ENCODE assay signal across 11 mouse cellular contexts in the genomic region with DNA sequence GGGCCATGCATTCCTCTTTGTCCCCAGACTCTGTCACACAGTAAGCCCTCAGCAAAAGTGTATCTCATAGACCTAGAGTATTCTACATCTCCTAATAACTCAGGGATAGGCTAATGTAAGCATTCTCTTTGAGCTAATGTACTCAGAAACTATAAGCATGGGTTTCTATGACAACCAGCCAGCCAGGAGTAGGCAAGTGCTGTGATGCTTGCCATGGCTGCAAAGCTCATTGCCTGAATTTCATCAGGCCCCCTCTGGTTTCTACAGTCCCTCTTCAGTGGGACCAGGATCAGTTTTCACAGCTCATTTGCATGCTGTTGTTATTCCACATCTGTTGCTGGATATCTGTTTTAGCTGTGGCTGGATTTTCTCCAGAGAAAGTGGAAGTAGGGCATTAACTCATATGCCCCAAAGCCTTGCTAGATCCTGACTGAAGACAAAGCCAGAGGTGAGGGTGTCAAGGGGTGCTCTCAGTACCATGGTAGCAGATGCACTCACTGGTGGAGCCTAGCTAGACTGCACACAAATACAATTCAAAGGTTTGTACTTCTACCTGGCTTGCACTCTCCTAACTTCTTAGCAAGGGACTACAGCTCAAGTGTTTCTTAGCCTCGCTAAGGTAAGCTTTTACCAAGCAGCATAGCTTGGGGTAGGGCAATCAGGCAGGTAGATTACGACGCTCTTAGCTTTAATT. TPM values are rescaled to one million over a fixed set of nuclear protein-coding genes. Genes with fewer than 3 reads are reported as not detected.
A peak's percentile ranks its signal among the peaks of the same experiment; 100 is the strongest.
DNase-seq lines count a peak whose midpoint lies in the region; ATAC-seq and TF ChIP-seq lines count a peak whose summit lies in the region.
"Had no signal": no experiment of that assay in that cellular context is flagged by ENCODE, and none has a peak within 500 bp of the region (broad histone marks: within the 10 kb centered on the region; RNA-seq: fewer than 3 reads in every experiment).

No protein-coding gene starts in this region.

- no peaks in the 10 kb centered on the region for H3K36me3 ChIP-seq in forebrain, postnatal 0 days (ENCODE audit: insufficient read depth)

- H3K9me3 ChIP-seq in forebrain, postnatal 0 days (ENCODE audit: low read length) = no peaks in the 10 kb centered on the region

- intact Hi-C loops in left cerebral cortex, postnatal 25 days (cut with DNase I) = no loop called here
- intact Hi-C loops in left cerebral cortex, postnatal 4 days (cut with DNase I) = no loop called here

- ATAC-seq in forebrain, postnatal 0 days = peak; percentile 94

- peaks cover 13% of the 10 kb centered on the region for H3K4me1 ChIP-seq in forebrain, postnatal 0 days (ENCODE audit: insufficient read depth)

- H3K4me2 ChIP-seq in forebrain, postnatal 0 days (ENCODE audit: low read depth) = no peak overlapping the region

- 65% methylated on average over 3 of the region's 3 CpGs for WGBS in forebrain, postnatal 0 days

- DNase-seq in left cerebral cortex, postnatal 25 days (ENCODE audit: low spot score in 2 of 2) = peak; percentile 41 to 64
- no peak for DNase-seq in left cerebral cortex, postnatal 4 days
- peak; percentile 10 for DNase-seq in embryo, embryonic 11 days
- peak; percentile 79 for DNase-seq in forebrain, postnatal 0 days
- peak; percentile 30 for DNase-seq in right cerebral cortex, adult 18-20 months
- no peak for DNase-seq in heart, adult 9 months (ENCODE audit: low spot score in 2 of 2)
- no peak for DNase-seq in gastrocnemius, postnatal 10 days
- DNase-seq: gastrocnemius, postnatal 14 days; kidney, postnatal 10 days; lung, postnatal 36 days had no signal

- TF ChIP-seq CTCF in forebrain, postnatal 0 days (IDR thresholded peaks at IDR 0.05; ENCODE audit: low read depth) = no peak

- peak overlapping the region; percentile 64; the same call in 1 of the 2 replicates for H3K27ac ChIP-seq in forebrain, postnatal 0 days (ENCODE audit: low read depth, low read length)

- no peak overlapping the region for H3K9ac ChIP-seq in forebrain, postnatal 0 days

- no peaks in the 10 kb centered on the region for H3K27me3 ChIP-seq in forebrain, postnatal 0 days (ENCODE audit: insufficient read depth, low read length)

- H3K4me3 ChIP-seq in forebrain, postnatal 0 days (ENCODE audit: low read depth, low read length) = no peak overlapping the region

RNA-seq across cellular contexts. Expression of a gene that starts 47.0 kb away (rescaled TPM):
- total RNA-seq in left cerebral cortex, postnatal 25 days (2021) = 10 to 100 TPM; 11.6 to 11.7 TPM
- total RNA-seq in left cerebral cortex, postnatal 4 days (2021) = 1 to 10 TPM; 4.9 to 5.3 TPM
- total RNA-seq in forebrain, postnatal 0 days (2014; rRNA removed) = 4.0 and 5.3 TPM in 2 replicates
- 1.3 and 3.3 TPM in 2 replicates for polyA plus RNA-seq in forebrain, postnatal 0 days (2015; fragmentation: Nextera tagmentation; extraction: Ambion mirVana)
- total RNA-seq in gastrocnemius, postnatal 10 days (2021) = 1 to 10 TPM; 3.0 to 3.4 TPM
- total RNA-seq: heart, postnatal 10 days had no signal

Comparison
In these comparisons a context has a peak if more than half of its experiments do, and no peak if none do; other contexts are left out.
1. DNase-seq: peak in left cerebral cortex, postnatal 25 days (2 of 2), embryo, embryonic 11 days (single experiment), forebrain, postnatal 0 days (single experiment) and right cerebral cortex, adult 18-20 months (single experiment); none in left cerebral cortex, postnatal 4 days (single experiment), heart, adult 9 months (0 of 2) and gastrocnemius, postnatal 10 days (single experiment).